Mouse (Mus musculus) adrenal gland, postnatal 10 days (tissue): Measurements from ENCODE around the gene A930033H14Rik. TPM values are rescaled to one million over a fixed set of nuclear protein-coding genes. Genes with fewer than 3 reads are reported as not detected.

Experiments used
- DNase-seq: peaks from one replicate; pipeline ENCODE4 v3.0.0; 2021; ENCODE audit warnings: mixed read lengths
- long read RNA-seq, 2 experiments: library from polyadenylated mRNA; stranded (forward); transcript quantifications; one replicate each; pipeline ENCODE4 v2.0.0; 2021
- total RNA-seq, 2 experiments: library from RNA; stranded (reverse); gene quantifications; 2 replicates each; pipeline ENCODE4 v1.2.3; 2021

The A930033H14Rik gene
- 1 to 10 TPM; 2.5 to 4.4 TPM for total RNA-seq
- long read RNA-seq, experiment 1, partial matches to known transcripts, result 0 of 1 reads
- long read RNA-seq, experiment 1, other reads (novel, unspliced or antisense), result 0 of 1 reads
- long read RNA-seq, experiment 2, result 0 reads

GRCm38 (mm10) chr10:69212542-69213440 is at the start of gene A930033H14Rik:
Gene A930033H14Rik, minus strand, starts transcription at chr10:69213098.
- DNase-seq, result peak; percentile 95

- DNase-seq, result no peak
Observed at GRCm38 (mm10) chr10:69259929-69260328, 47.0 kb upstream of the A930033H14Rik start.

GRCm38 (mm10) chr10:69259161-69259560 is 46.3 kb upstream of the A930033H14Rik start:
- DNase-seq, result no peak

- no peak for DNase-seq
Observed at GRCm38 (mm10) chr10:69258588-69258987, 45.7 kb upstream of the A930033H14Rik start.

- DNase-seq, result no peak
Observed at GRCm38 (mm10) chr10:69257592-69258133, 44.8 kb upstream of the A930033H14Rik start.

GRCm38 (mm10) chr10:69255594-69255993 is 42.7 kb upstream of the A930033H14Rik start:
- DNase-seq, result no peak

- DNase-seq, result peak; percentile 64
Observed at GRCm38 (mm10) chr10:69254390-69254847, 41.5 kb upstream of the A930033H14Rik start.

GRCm38 (mm10) chr10:69253686-69254080 is 40.8 kb upstream of the A930033H14Rik start:
- DNase-seq, result no peak

GRCm38 (mm10) chr10:69253075-69253685 is 40.3 kb upstream of the A930033H14Rik start:
- DNase-seq, result no peak

- no peak for DNase-seq
Observed at GRCm38 (mm10) chr10:69252112-69253074, 39.5 kb upstream of the A930033H14Rik start.

GRCm38 (mm10) chr10:69251254-69251653 is 38.4 kb upstream of the A930033H14Rik start:
- DNase-seq, result no peak

GRCm38 (mm10) chr10:69248261-69249160 is 35.6 kb upstream of the A930033H14Rik start:
- no peak for DNase-seq

GRCm38 (mm10) chr10:69247311-69248033 is 34.6 kb upstream of the A930033H14Rik start:
- no peak for DNase-seq

GRCm38 (mm10) chr10:69246762-69247161 is 33.9 kb upstream of the A930033H14Rik start:
- DNase-seq, result no peak

GRCm38 (mm10) chr10:69245906-69246668 is 33.2 kb upstream of the A930033H14Rik start:
- DNase-seq, result no peak

GRCm38 (mm10) chr10:69245151-69245550 is 32.3 kb upstream of the A930033H14Rik start:
- no peak for DNase-seq

- DNase-seq, result peak; percentile 57
Observed at GRCm38 (mm10) chr10:69240530-69240929, 27.6 kb upstream of the A930033H14Rik start.

GRCm38 (mm10) chr10:69238311-69238710 is 25.4 kb upstream of the A930033H14Rik start:
- no peak for DNase-seq

- DNase-seq, result no peak
Observed at GRCm38 (mm10) chr10:69237781-69238180, 24.9 kb upstream of the A930033H14Rik start.
